Mouse (Mus musculus) gastrocnemius, postnatal 25 days (tissue): ENCODE data around the gene Gm12184. TPM values are rescaled to one million over a fixed set of nuclear protein-coding genes. Genes with fewer than 3 reads are reported as not detected.
"Not testable (repeated sequence)": the region's sequence is repeated elsewhere in the genome, so short reads cannot be mapped to it uniquely, and the experiment has no call there.

Source experiments
- DNase-seq: peaks from one replicate; pipeline ENCODE4 v3.0.0; 2022
- total RNA-seq, 2 experiments: library from RNA; stranded (reverse); gene quantifications; 1 replicate in 1 of 2; 2 replicates in 1 of 2; pipeline ENCODE4 v1.2.3; 2021

Gene Gm12184
- total RNA-seq, 2 experiments from 2014 or later: 0.67 to 3.2 TPM

DNA sequence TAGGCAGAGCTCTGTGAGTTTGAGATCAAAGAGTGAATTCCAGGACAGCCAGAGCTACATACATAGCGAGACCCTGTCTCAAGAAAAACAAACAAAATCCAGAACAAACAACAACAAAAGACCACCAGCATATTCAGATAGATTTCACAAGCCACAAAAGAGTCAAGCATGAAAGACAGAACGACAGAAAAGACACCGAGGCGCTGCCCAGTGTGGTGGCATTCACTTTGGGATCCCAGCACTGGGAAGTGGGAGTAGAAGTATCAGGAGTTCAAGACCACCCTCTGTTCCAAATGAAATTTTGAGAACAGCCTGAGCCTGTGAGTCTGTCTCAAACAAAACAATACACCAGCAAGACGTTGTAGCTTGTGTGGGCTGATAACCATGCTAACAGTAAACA lies 20.4 kb upstream of the Gm12184 start:
- no peak for DNase-seq

DNA sequence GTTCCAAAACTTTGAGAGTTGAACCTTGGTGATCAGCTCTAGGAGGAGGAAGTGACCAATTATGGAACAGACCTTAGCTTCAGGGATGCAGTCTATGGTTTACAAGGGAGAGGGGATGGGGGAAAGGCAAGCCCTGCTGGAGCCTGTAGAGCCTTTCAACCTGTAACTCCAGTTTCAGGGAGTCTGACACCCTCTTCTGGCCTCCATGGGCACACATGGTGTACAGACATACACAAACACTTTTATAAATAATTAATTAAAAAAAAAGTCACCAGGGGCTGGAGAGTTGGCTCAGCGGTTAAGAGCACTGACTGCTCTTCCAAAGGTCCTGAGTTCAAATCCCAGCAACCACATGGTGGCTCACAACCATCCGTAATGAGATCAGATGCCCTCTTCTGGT lies 19.9 kb upstream of the Gm12184 start:
- not testable (repeated sequence) for DNase-seq

- peak; percentile 40 for DNase-seq
These were observed 18.9 kb upstream of the Gm12184 start for GRCm38 (mm10) chr11:48845244-48845815.

- DNase-seq: no peak
These were observed 17.9 kb upstream of the Gm12184 start for GRCm38 (mm10) chr11:48844309-48844708.

GRCm38 (mm10) chr11:48843202-48843601 lies 16.7 kb upstream of the Gm12184 start:
- DNase-seq: no peak

- DNase-seq: no peak
These were observed 15.9 kb upstream of the Gm12184 start for GRCm38 (mm10) chr11:48842378-48842792.

DNA sequence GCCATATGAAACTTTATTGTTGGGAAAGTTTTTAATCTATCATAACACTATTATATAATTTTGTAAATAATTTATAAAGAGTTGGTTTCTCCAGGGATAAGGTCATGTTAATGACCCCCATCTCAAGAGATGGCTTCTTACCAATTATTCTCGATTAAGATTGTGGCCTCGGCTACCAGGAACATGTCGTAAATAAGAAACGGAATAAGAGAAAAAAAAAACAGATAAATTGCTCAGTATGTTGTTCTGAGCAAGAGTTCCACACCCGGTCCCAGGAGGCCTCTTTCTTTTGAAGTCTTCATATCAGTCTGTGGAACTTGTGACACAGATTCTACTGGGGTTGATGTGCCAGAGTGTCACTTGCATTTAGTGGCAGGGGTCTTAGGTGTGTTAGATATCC lies 14.8 kb upstream of the Gm12184 start:
- DNase-seq: no peak

GRCm38 (mm10) chr11:48840805-48841204 lies 14.3 kb upstream of the Gm12184 start:
- no peak for DNase-seq

- DNase-seq: no peak
These were observed 12.6 kb upstream of the Gm12184 start for GRCm38 (mm10) chr11:48838879-48839680.

DNA sequence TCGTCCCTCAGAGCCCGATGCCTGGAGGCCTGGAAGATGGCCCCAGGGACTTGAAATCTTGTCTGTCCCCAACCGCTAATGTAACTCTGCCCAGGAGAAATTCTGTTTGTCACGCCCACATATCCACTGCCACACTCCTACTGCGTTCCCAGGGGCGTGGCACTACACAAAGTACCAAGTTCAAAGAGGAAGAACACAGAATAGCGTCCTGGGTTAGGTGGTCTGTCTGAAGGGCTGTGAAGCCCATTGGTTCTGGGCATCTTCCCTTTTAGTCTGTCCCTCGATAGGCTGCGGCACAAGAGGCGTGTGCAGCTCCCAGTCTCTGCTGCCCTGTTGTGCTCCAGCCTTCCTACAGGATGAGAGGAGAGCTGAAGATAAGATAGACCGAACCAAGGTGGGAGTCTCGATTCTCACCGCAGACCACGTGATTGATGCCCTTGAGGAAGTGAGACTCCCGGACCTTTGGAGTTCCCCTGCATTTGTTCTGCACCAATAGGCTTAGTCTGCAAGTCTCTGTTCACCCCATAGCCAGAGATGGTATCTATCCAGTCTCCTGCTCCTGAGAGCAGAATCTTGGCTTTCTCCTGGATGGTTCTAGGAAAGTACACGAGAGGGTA lies 11.8 kb upstream of the Gm12184 start:
- no peak for DNase-seq

GRCm38 (mm10) chr11:48837310-48838180 lies 11.1 kb upstream of the Gm12184 start:
- peak; percentile 70 for DNase-seq

DNA sequence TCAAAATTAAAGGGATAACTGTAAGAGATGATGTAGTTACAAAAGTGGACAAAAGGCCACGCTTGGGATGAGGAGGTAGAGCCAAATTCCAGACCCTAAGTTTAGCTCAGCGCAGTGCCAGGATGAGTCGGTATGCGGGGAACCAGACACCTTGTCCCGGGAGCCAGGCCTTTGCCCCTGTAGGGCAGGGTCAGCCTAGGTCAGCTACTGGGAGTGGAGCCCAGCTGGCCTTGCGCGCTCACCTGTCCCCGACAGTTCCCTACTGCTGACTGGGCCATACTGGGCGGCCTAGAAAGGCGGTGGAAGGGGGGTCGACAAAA lies 10.5 kb upstream of the Gm12184 start:
- DNase-seq: peak; percentile 91

DNA sequence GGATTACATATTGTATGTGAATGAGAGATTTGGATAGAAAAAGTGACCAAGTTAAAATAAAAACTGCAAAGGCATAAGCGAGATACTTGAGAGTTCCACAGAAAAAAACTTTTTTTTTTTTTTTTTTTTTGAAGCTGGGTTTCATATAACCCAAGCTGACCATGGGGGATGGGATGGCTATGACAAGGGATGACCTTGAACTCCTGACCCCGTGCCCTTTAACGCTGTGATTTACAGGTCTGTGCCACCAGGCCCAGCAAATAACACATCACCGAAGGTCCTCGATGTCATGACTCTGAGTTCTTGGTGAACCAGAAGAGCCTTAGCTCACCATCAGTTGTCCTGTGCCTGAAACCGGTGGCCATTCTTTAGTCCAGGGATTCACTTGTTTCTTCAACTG lies 9.5 kb upstream of the Gm12184 start:
- DNase-seq: no peak

DNA sequence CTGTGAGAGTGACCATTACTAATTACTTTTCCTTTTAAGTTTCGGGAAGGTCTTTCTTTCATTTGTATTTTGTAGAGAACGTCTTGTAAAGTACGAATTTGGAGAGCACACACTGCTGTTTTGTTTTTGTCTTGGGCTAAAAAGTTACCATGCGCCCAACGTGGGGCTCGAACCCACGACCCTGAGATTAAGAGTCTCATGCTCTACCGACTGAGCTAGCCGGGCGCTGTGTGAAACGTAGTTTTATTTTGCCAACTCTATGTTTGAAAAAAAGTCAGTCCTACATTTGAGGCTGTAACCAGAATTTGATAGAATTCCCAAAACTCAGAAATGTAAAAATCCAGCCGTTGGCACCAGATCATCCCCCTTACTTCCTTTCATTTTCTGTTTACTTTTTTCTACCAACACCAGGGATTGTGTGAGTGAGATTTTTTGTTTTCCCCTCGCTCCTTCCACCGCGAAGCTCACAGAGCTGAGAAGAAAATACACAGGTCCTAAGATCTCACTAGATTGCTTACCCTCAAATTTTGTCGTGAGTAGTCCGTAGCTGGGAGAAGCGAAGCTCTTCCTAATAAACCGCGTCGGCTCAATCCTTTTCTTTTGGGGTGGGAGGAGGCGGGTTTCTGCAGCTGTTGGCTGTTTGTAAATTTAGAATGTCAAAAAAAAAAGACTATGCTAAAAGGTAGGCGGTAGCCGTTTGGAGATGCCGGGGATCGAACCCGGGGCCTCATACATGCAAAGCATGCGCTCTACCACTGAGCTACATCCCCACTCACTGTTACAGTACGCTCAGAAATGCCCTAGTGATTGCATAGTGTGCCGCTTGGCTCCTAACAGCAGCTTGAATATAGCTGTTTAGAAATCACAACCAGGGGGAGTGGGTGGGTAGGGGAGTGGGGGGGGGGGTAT lies 7.5 kb upstream of the Gm12184 start:
- DNase-seq: peak; percentile 84

DNA sequence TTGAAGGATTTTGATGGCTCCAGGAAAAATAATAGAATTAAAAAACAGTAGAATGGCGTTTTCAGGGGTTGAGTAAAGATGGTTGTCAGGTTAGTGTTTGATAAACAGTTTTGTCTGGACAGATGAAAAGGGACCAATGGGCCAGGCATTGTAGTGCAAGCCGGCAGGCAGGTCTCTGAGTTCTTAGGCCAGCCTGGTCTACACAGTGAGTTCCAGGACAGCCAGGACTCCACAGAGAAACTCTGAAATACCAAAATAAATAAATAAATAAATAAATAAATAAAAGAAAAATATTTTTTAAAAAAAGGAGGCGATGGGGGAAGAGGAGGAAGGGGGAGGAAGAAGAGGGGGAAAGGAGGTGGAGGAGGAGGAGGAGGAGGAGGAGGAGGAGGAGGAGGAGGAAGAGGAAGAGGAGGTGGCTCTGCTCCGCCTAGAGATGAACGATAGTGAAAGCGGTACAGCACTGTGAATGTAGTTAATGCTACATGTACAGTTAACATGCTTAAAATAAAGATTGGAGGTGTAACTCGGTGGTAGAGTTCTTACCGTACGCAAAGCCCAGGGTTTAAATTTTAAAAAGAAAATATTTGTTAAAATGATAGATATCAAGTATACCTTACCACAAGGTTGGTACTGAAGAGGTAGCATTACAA lies 6.7 kb upstream of the Gm12184 start:
- no peak for DNase-seq

- no peak for DNase-seq
These were observed 4.8 kb upstream of the Gm12184 start for GRCm38 (mm10) chr11:48831273-48831672.

- DNase-seq: no peak
These were observed 3.8 kb upstream of the Gm12184 start for GRCm38 (mm10) chr11:48830279-48830678.

GRCm38 (mm10) chr11:48827926-48828325 lies 1.5 kb upstream of the Gm12184 start:
- no peak for DNase-seq

GRCm38 (mm10) chr11:48826752-48827096 lies 269 bp upstream of the Gm12184 start:
- DNase-seq: no peak

- no peak for DNase-seq
These were observed 2.1 kb downstream of the Gm12184 start for GRCm38 (mm10) chr11:48824311-48824830.

DNA sequence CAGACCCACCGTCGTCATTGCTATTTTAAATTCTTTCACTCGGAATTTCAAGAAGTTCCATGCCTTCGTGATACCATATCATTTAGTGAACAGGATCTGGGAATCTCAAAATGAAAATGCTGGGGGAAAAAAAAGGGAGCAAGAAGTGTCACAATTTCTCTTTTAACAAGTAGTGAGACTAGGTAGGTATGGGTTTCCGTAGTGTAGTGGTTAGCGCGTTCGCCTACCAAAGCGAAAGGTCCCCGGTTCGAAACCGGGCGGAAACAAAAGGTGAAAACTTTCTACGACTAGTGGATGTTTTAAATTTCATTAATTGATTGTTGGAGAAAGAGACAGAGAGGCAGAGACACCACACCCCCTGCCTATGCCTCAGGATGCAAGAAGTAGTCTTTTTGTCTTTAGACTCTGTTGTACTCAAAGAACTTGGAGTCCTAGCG lies 2.9 kb downstream of the Gm12184 start:
- DNase-seq: no peak
